Comparison of ENCODE assay signal across 8 mouse cellular contexts in the genomic region with DNA sequence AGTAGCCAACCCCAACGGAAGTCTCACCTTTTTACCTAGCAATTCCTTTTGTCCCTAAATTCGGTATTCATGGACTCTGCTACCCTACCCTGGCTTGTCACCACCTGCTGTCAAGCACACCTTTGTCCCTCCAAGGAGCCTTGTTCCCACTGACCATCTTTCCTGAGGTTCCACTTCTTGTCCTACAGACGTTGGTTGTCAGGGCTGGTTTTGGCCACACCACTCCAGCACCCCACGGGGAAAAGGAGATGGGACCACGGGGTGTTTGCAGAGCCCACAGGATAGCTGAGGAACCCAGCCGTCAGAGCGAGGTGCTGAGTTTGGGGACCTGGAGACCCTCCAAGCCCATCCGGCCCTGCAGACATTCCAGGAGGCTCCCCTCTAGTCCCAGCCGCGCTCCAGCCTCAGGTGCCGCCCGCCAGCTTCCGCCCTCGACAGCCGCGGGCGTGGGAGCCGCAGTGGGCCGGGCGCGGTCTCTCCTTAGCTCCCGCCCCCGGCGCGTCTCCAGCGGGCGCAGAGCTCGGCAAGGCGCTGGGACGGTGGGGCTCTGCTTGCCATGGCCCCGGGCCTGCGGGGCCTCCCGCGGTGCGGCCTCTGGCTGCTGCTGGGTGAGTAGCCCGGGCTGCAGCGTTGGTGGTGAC. TPM values are rescaled to one million over a fixed set of nuclear protein-coding genes. Genes with fewer than 3 reads are reported as not detected.
DNase-seq lines count a peak whose midpoint lies in the region; ATAC-seq and TF ChIP-seq lines count a peak whose summit lies in the region.

A gene (plus strand): TSS at position 290 of the 641 bp plus-strand sequence.

- no peaks in the 10 kb centered on the region for H3K9me3 ChIP-seq in heart, postnatal 0 days (replicated peaks; ENCODE audit: control insufficient read depth, low read length)
- no peaks in the 10 kb centered on the region for H3K9me3 ChIP-seq in lung, embryonic 15.5 days
- H3K9me3 ChIP-seq in neural tube, embryonic 15.5 days (replicated peaks), result no peaks in the 10 kb centered on the region

- H3K4me1 ChIP-seq in heart, postnatal 0 days (ENCODE audit: control insufficient read depth, insufficient read depth), result peaks cover 23% of the 10 kb centered on the region; the same call in 1 of the 2 replicates
- peaks cover 35% of the 10 kb centered on the region for H3K4me1 ChIP-seq in lung, embryonic 15.5 days
- H3K4me1 ChIP-seq in neural tube, embryonic 15.5 days, result peaks cover 25% of the 10 kb centered on the region

- H3K27me3 ChIP-seq in heart, postnatal 0 days (ENCODE audit: control insufficient read depth, insufficient read depth, low read length), result no peaks in the 10 kb centered on the region
- H3K27me3 ChIP-seq in lung, embryonic 15.5 days, result peaks cover 31% of the 10 kb centered on the region; the same call in 1 of the 2 replicates
- peaks cover 28% of the 10 kb centered on the region for H3K27me3 ChIP-seq in neural tube, embryonic 15.5 days (replicated peaks)

- peak within 1 kb of the TSS; percentile 49 for H3K27ac ChIP-seq in heart, postnatal 0 days (ENCODE audit: low read depth)
- no peak within 1 kb of the TSS for H3K27ac ChIP-seq in lung, embryonic 15.5 days
- no peak within 1 kb of the TSS for H3K27ac ChIP-seq in neural tube, embryonic 15.5 days (replicated peaks)

- TF ChIP-seq CTCF in heart, postnatal 0 days (IDR thresholded peaks at IDR 0.05; ENCODE audit: low read depth), result no peak

- ATAC-seq in erythroblast, adult 5-6 weeks (replicated peaks; ENCODE audit: low FRiP score, poor library complexity, severe bottlenecking), result no peak
- ATAC-seq in heart, postnatal 0 days (ENCODE audit: insufficient read depth, low read depth), result peak; percentile 54
- peak; percentile 25; the same call in 1 of the 2 replicates for ATAC-seq in lung, embryonic 15.5 days (ENCODE audit: borderline replicate concordance, extremely low read depth, low FRiP score, low TSS enrichment)
- ATAC-seq in neural tube, embryonic 15.5 days (ENCODE audit: low FRiP score), result peak; percentile 55; the same call in 1 of the 2 replicates

- peak; percentile 25 to 52 for DNase-seq in spleen, adult 18-20 months
- no peak for DNase-seq in spleen, adult 12 weeks (ENCODE audit: low spot score)
- peak; percentile 36 for DNase-seq in heart, postnatal 0 days (ENCODE audit: low spot score)
- DNase-seq in layer of hippocampus, adult 8-10 months (ENCODE audit: low spot score in 2 of 2), result peak in 1 of 2 experiments; percentile 52
- peak; percentile 88 for DNase-seq in thymus, postnatal 14 days

- peak within 1 kb of the TSS; percentile 82 for H3K4me2 ChIP-seq in heart, postnatal 0 days (ENCODE audit: low read depth, low read length)
- H3K4me2 ChIP-seq in lung, embryonic 15.5 days, result peak within 1 kb of the TSS; percentile 73
- H3K4me2 ChIP-seq in neural tube, embryonic 15.5 days, result peak within 1 kb of the TSS; percentile 85

- H3K36me3 ChIP-seq in heart, postnatal 0 days (replicated peaks; ENCODE audit: control insufficient read depth, insufficient read depth, low read length), result no peaks in the 10 kb centered on the region
- no peaks in the 10 kb centered on the region for H3K36me3 ChIP-seq in lung, embryonic 15.5 days
- H3K36me3 ChIP-seq in neural tube, embryonic 15.5 days, result no peaks in the 10 kb centered on the region

- no peak for TF ChIP-seq EP300 in heart, postnatal 0 days (IDR thresholded peaks at IDR 0.05; ENCODE audit: low read depth)

- 3% methylated on average over 37 of the region's 37 CpGs for WGBS in heart, postnatal 0 days
- WGBS in lung, embryonic 15.5 days, result 2% methylated on average over 37 of the region's 37 CpGs
- 5% methylated on average over 37 of the region's 37 CpGs for WGBS in neural tube, embryonic 15.5 days

- peak within 1 kb of the TSS; percentile 62 for H3K9ac ChIP-seq in heart, postnatal 0 days (replicated peaks; ENCODE audit: low read depth, low read length)
- peak within 1 kb of the TSS; percentile 34 for H3K9ac ChIP-seq in lung, embryonic 15.5 days
- peak within 1 kb of the TSS; percentile 42 for H3K9ac ChIP-seq in neural tube, embryonic 15.5 days (replicated peaks)

- peak within 1 kb of the TSS; percentile 60 for H3K4me3 ChIP-seq in heart, postnatal 0 days (ENCODE audit: low read depth, low read length)
- H3K4me3 ChIP-seq in lung, embryonic 15.5 days, result peak within 1 kb of the TSS; percentile 41
- H3K4me3 ChIP-seq in neural tube, embryonic 15.5 days (replicated peaks), result peak within 1 kb of the TSS; percentile 41

RNA-seq across cellular contexts. Expression of the gene that starts here (rescaled TPM):
- 25.9 and 28.2 TPM in 2 replicates for total RNA-seq in erythroblast, adult 5-6 weeks (2015; ENCODE audit: low replicate concordance)
- 15.9 and 17.1 TPM in 2 replicates for total RNA-seq in erythroblast, adult 5-6 weeks (2017; ENCODE audit: low replicate concordance)
- 46.7 and 59.5 TPM in 2 replicates for total RNA-seq in heart, postnatal 0 days (2014; rRNA removed; ENCODE audit: low replicate concordance)
- polyA plus RNA-seq in heart, postnatal 0 days (2015; fragmentation: Nextera tagmentation; extraction: Ambion mirVana), result 62.4 and 65.5 TPM in 2 replicates
- total RNA-seq in layer of hippocampus, adult 8-10 months (2022), result 10 to 100 TPM; 55.1 to 62.5 (median 56.6) TPM
- 7.8 and 8.3 TPM in 2 replicates for polyA plus RNA-seq in lung, embryonic 15.5 days (2015; fragmentation: Nextera tagmentation; extraction: Ambion mirVana)
- polyA plus RNA-seq in neural tube, embryonic 15.5 days (2015; fragmentation: Nextera tagmentation; extraction: Ambion mirVana), result 16.1 and 21.3 TPM in 2 replicates
